Mouse (Mus musculus) ES-Bruce4 (cell line): ENCODE results near the gene Pbld1.

Experiments used
- CTCF ChIP-seq: IDR thresholded peaks from one replicate; pipeline ENCODE4 v1.8.1; 2011; ENCODE audit warnings: low read depth, low read length
- POLR2A ChIP-seq: IDR thresholded peaks from one replicate; pipeline ENCODE4 v1.8.1; 2011; ENCODE audit warnings: low read length; ENCODE audit not compliant: insufficient read depth

GRCm38 (mm10) chr10:63056966-63057750, 2.8 kb upstream of the Pbld1 start:
- TF ChIP-seq CTCF (no peak), POLR2A (peak; percentile 30)
